Mouse (Mus musculus) kidney, embryonic 16.5 days (tissue): ENCODE measurements at regions not wholly inside any gene's neighbourhood (a gene's known extent, or its start where the extent isn't known, plus 50 kb on each side); places are given as distances from the start of the nearest gene placed in this dataset.

Experiments
- ATAC-seq: fragments of 200-750 bp; cut with Nextera tagmentation; 2 replicates; pipeline ENCODE4 v1.8.0; 2017; ENCODE audit warnings: moderate TSS enrichment; ENCODE audit not compliant: low FRiP score, low TSS enrichment
- H3K27ac ChIP-seq: fragments of 300-500 bp; sonication (generic); 2 replicates; pipeline ENCODE4 v1.5.1; 2014; ENCODE audit warnings: low read length
- H3K27me3 ChIP-seq: fragments of 300-500 bp; sonication (generic); 2 replicates; pipeline ENCODE4 v1.6.1; 2014; ENCODE audit warnings: low read length, control low read depth, mixed read lengths; ENCODE audit not compliant: insufficient read depth
- H3K36me3 ChIP-seq: fragments of 300-500 bp; sonication (generic); 2 replicates; pipeline ENCODE4 v1.6.1; 2014; ENCODE audit warnings: low read length, control low read depth, mixed read lengths; ENCODE audit not compliant: insufficient read depth
- H3K4me1 ChIP-seq: fragments of 300-500 bp; sonication (generic); 2 replicates; pipeline ENCODE4 v1.6.1; 2014; ENCODE audit warnings: low read length, control low read depth, mixed read lengths; ENCODE audit not compliant: insufficient read depth
- H3K4me2 ChIP-seq: fragments of 300-500 bp; sonication (generic); replicated peaks from 2 replicates; pipeline ENCODE4 v1.6.1; 2014; ENCODE audit warnings: low read depth, low read length
- H3K4me3 ChIP-seq: fragments of 300-500 bp; sonication (generic); 2 replicates; pipeline ENCODE4 v1.5.1; 2014; ENCODE audit warnings: mild to moderate bottlenecking, low read length
- H3K9ac ChIP-seq: fragments of 300-500 bp; sonication (generic); replicated peaks from 2 replicates; pipeline ENCODE4 v1.6.1; 2014; ENCODE audit warnings: low read length
- H3K9me3 ChIP-seq: fragments of 300-500 bp; sonication (generic); 2 replicates; pipeline ENCODE4 v1.6.1; 2016; ENCODE audit warnings: low read length, control low read depth
- WGBS: fragments of 180-500 bp; shearing (Covaris S2); extraction: QIAGEN DNeasy Blood & Tissue Kit; methylation state at CpG from one replicate; pipeline ENCODE4 v1.1.7; 2014; 5-methylcytosine and 5-hydroxymethylcytosine counted together

- Histone ChIP-seq H3K4me1 (no peaks in the 10 kb centered on the region), H3K27ac (no peak overlapping the region), H3K4me2 (no peak overlapping the region), H3K4me3 (no peak overlapping the region), H3K9me3 (no peaks in the 10 kb centered on the region), H3K36me3 (no peaks in the 10 kb centered on the region), H3K9ac (no peak overlapping the region), H3K27me3 (no peaks in the 10 kb centered on the region)
- ATAC-seq, result no peak
Measured at GRCm38 (mm10) chr15:10799656-10800055, 85.2 kb upstream of the Rai14 start.

DNA sequence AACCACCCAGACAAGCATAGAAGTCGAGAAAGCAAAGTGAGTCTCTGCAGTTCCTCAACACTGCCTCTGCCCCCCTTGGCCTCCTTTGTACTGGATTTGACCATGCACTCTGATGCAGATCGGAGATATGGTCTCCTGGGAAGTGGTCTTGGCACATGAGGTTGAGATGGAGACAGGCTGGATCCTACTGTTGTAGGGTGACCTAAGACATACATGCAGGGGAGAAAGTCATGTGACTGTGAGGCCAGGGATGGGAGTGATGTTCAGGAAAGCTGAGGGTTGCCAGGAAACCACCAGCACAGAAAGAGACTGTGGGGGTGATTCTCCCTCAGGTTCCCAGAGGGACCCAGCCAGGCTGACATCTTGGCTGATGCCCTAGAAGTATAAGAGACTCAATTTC lies 99.8 kb upstream of the Rai14 start:
- 68% methylated on average over 2 of the region's 2 CpGs for WGBS

GRCm38 (mm10) chr15:10814709-10815108 lies 100.3 kb upstream of the Rai14 start:
- no peak for ATAC-seq
- Histone ChIP-seq H3K9me3 (no peaks in the 10 kb centered on the region), H3K27me3 (no peaks in the 10 kb centered on the region), H3K4me1 (peaks cover 12% of the 10 kb centered on the region; the same call in 1 of the 2 replicates), H3K4me2 (no peak overlapping the region), H3K9ac (no peak overlapping the region), H3K36me3 (no peaks in the 10 kb centered on the region), H3K27ac (no peak overlapping the region), H3K4me3 (no peak overlapping the region)
- 41% methylated on average over 7 of the region's 7 CpGs for WGBS

More for the DNA sequence above, 99.8 kb upstream of the Rai14 start:
- no peaks in the 10 kb centered on the region for H3K36me3 ChIP-seq
- no peak overlapping the region for H3K27ac ChIP-seq
- no peak overlapping the region for H3K4me2 ChIP-seq
- H3K27me3 ChIP-seq, result no peaks in the 10 kb centered on the region
- H3K9me3 ChIP-seq, result no peaks in the 10 kb centered on the region
- no peak overlapping the region for H3K4me3 ChIP-seq
- peaks cover 12% of the 10 kb centered on the region; the same call in 1 of the 2 replicates for H3K4me1 ChIP-seq
- no peak overlapping the region for H3K9ac ChIP-seq
- ATAC-seq, result no peak

DNA sequence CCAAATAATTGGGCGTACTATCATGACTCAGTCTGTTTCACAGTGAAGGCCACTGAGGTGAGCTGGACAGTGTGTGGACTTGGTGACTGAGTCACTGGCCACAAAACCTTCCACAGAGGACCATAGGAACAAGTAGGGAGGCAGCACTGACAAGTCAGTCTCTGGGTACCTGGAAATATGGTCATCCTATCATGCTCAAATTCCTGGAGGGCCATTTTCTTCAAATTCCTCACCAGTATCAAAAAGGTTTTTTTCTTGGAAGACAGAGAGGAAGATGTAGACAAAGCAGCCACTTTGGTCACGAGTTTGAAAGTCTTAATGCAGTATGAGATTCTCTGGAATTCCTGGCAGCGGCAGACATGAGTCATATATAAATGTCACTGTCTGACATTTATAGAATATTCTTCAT lies 101.8 kb upstream of the Rai14 start:
- Histone ChIP-seq H3K27me3 (no peaks in the 10 kb centered on the region), H3K4me2 (no peak overlapping the region), H3K4me1 (peaks cover 12% of the 10 kb centered on the region; the same call in 1 of the 2 replicates), H3K36me3 (no peaks in the 10 kb centered on the region), H3K9me3 (no peaks in the 10 kb centered on the region), H3K4me3 (no peak overlapping the region), H3K9ac (no peak overlapping the region), H3K27ac (no peak overlapping the region)
- ATAC-seq, result no peak
- 67% methylated on average over 3 of the region's 3 CpGs for WGBS

- Histone ChIP-seq H3K9me3 (no peaks in the 10 kb centered on the region), H3K4me3 (no peak overlapping the region), H3K4me1 (peaks cover 12% of the 10 kb centered on the region; the same call in 1 of the 2 replicates), H3K4me2 (no peak overlapping the region), H3K36me3 (no peaks in the 10 kb centered on the region), H3K27ac (peak overlapping the region; percentile 78; the same call in 1 of the 2 replicates), H3K9ac (no peak overlapping the region), H3K27me3 (no peaks in the 10 kb centered on the region)
- 42% methylated on average over 6 of the region's 6 CpGs for WGBS
- ATAC-seq, result peak; percentile 92
Measured at GRCm38 (mm10) chr15:10818216-10818615, 103.8 kb upstream of the Rai14 start.

- Histone ChIP-seq H3K4me1 (peaks cover 12% of the 10 kb centered on the region; the same call in 1 of the 2 replicates), H3K9ac (no peak overlapping the region), H3K36me3 (no peaks in the 10 kb centered on the region), H3K9me3 (no peaks in the 10 kb centered on the region), H3K27me3 (no peaks in the 10 kb centered on the region), H3K4me2 (no peak overlapping the region), H3K4me3 (no peak overlapping the region), H3K27ac (peak overlapping the region; percentile 78)
- ATAC-seq, result peak; percentile 7; the same call in 1 of the 2 replicates
- WGBS, result 81% methylated on average over 1 of the region's 1 CpGs
Measured at GRCm38 (mm10) chr15:10818706-10819105, 104.3 kb upstream of the Rai14 start.

DNA sequence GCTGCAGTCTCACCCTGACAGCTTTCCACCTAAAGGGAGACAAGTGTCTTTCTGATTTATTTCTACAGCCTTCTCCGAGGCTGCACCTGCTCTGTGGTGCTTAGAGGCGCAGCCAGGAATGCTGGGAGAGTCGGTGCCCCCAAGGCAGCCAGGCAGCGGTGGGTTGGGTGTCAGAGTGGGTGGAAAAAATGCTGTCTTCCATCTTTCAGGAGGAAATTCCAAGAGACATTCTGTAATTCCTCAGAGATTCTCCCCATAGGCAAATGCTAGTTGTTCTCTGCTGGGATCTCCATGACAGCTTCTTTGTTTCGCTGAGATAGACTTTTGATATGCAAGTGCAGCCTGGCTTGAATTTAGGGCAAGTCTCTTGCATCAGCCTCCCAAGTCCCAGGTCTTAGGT lies 109.5 kb upstream of the Rai14 start:
- H3K27ac ChIP-seq, result no peak overlapping the region
- no peaks in the 10 kb centered on the region for H3K9me3 ChIP-seq
- no peaks in the 10 kb centered on the region for H3K27me3 ChIP-seq
- 0 out of 2 replicates have a peak, but pooled peaks cover 4% of the 10 kb centered on the region for H3K4me1 ChIP-seq
- no peak for ATAC-seq
- H3K4me2 ChIP-seq, result no peak overlapping the region
- H3K4me3 ChIP-seq, result no peak overlapping the region
- no peaks in the 10 kb centered on the region for H3K36me3 ChIP-seq
- H3K9ac ChIP-seq, result no peak overlapping the region
- WGBS, result 50% methylated on average over 5 of the region's 5 CpGs

- H3K9me3 ChIP-seq, result no peaks in the 10 kb centered on the region
- no peak overlapping the region for H3K9ac ChIP-seq
- H3K27me3 ChIP-seq, result no peaks in the 10 kb centered on the region
- H3K4me1 ChIP-seq, result peaks cover 9% of the 10 kb centered on the region; the same call in 1 of the 2 replicates
- no peaks in the 10 kb centered on the region for H3K36me3 ChIP-seq
- H3K4me2 ChIP-seq, result no peak overlapping the region
- no peak overlapping the region for H3K27ac ChIP-seq
- H3K4me3 ChIP-seq, result no peak overlapping the region
- WGBS, result 69% methylated on average over 5 of the region's 5 CpGs
- ATAC-seq, result no peak
Measured at GRCm38 (mm10) chr15:10829588-10829987, 115.2 kb upstream of the Rai14 start.

DNA sequence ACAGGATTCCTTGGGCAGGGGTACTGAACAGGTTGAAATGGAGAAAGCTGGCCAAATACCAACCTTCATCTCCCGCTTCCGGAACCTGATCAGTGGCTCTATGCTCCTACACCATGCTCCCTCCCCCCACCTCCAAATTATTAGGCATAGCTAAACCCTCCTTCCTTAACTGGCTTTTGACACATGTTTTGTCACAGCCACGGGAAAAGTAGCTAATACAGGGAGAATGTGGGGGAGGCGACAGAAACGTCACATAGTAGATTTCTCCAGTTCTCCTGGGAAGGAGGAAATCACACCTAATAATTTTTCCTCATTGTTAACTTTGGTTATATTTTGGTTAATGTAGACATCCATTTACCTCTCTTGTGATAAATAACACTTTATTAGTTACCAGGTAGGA lies 116.1 kb upstream of the Rai14 start:
- Histone ChIP-seq H3K9ac (no peak overlapping the region), H3K27me3 (no peaks in the 10 kb centered on the region), H3K4me3 (no peak overlapping the region), H3K27ac (no peak overlapping the region), H3K4me2 (no peak overlapping the region), H3K9me3 (no peaks in the 10 kb centered on the region), H3K36me3 (no peaks in the 10 kb centered on the region), H3K4me1 (peaks cover 9% of the 10 kb centered on the region; the same call in 1 of the 2 replicates)
- no peak for ATAC-seq
- 61% methylated on average over 5 of the region's 5 CpGs for WGBS

DNA sequence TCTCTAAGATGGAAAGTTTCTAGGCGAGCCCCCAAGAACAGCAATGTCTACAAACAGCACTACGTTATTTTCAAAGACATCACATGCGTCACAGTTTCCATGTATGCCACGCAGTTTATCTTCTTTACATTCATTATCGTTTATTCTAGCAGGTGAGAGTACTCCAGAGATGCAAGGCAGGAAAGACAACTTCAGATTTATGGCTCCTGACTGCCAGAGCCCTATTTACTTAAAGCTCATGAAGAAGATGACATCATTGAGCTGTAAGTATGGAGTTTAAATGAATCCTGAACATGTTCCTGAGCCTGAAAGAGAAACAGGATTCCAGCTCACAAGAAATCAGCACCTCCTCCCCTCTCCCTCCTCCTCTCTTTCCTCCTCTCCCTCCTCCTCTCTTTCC lies 116.7 kb upstream of the Rai14 start:
- Histone ChIP-seq H3K4me3 (no peak overlapping the region), H3K9ac (no peak overlapping the region), H3K36me3 (no peaks in the 10 kb centered on the region), H3K27ac (no peak overlapping the region), H3K27me3 (no peaks in the 10 kb centered on the region), H3K4me1 (peaks cover 9% of the 10 kb centered on the region; the same call in 1 of the 2 replicates), H3K9me3 (no peaks in the 10 kb centered on the region), H3K4me2 (no peak overlapping the region)
- WGBS, result 31% methylated on average over 5 of the region's 5 CpGs
- ATAC-seq, result no peak
